Mouse (Mus musculus) C2C12 (cell line): ENCODE data around the gene Mfsd2a. TPM values are rescaled to one million over a fixed set of nuclear protein-coding genes. Genes with fewer than 3 reads are reported as not detected.

Experiments
- H3K27me3 ChIP-seq: one replicate; pipeline ENCODE4 v1.6.1; 2011; ENCODE audit not compliant: control insufficient read depth, insufficient read depth, insufficient read length
- H3K36me3 ChIP-seq: one replicate; pipeline ENCODE4 v1.6.1; 2011; ENCODE audit not compliant: control insufficient read depth, insufficient read depth
- H3K4me3 ChIP-seq: one replicate; pipeline ENCODE4 v1.5.1; 2011; ENCODE audit warnings: mild to moderate bottlenecking, control low read depth; ENCODE audit not compliant: poor library complexity, insufficient read depth, severe bottlenecking
- H3K79me2 ChIP-seq: one replicate; pipeline ENCODE4 v1.6.1; 2011; ENCODE audit not compliant: control insufficient read depth, insufficient read depth
- H3K79me3 ChIP-seq: one replicate; pipeline ENCODE4 v1.6.1; 2011; ENCODE audit warnings: low read depth, control low read depth
- H3ac ChIP-seq: one replicate; pipeline ENCODE3; 2011; ENCODE audit warnings: low read depth; ENCODE audit not compliant: control insufficient read depth, insufficient read length
- CEBPB ChIP-seq: IDR thresholded peaks from one replicate; pipeline ENCODE4 v1.6.1; 2011; ENCODE audit warnings: low read depth, mild to moderate bottlenecking, control low read depth, moderate library complexity
- CTCF ChIP-seq: IDR thresholded peaks from one replicate; pipeline ENCODE4 v1.5.1; 2011; ENCODE audit not compliant: control insufficient read depth, insufficient read depth, insufficient read length
- FOSL1 ChIP-seq: IDR thresholded peaks from one replicate; pipeline ENCODE4 v1.8.0; 2011; ENCODE audit warnings: mild to moderate bottlenecking, low read length; ENCODE audit not compliant: poor library complexity, insufficient read depth, severe bottlenecking
- MAX ChIP-seq: IDR thresholded peaks from one replicate; pipeline ENCODE4 v1.6.1; 2011; ENCODE audit warnings: mild to moderate bottlenecking, control low read depth
- MYOD1 ChIP-seq: IDR thresholded peaks from one replicate; pipeline ENCODE4 v1.6.1; 2011; ENCODE audit warnings: low read depth; ENCODE audit not compliant: control insufficient read depth, insufficient read length
- MYOG ChIP-seq: IDR thresholded peaks from one replicate; pipeline ENCODE4 v1.6.1; 2011; ENCODE audit not compliant: control insufficient read depth, insufficient read length; ENCODE audit errors: extremely low read depth
- USF1 ChIP-seq: IDR thresholded peaks from one replicate; pipeline ENCODE4 v1.6.1; 2011; ENCODE audit warnings: low read depth, mild to moderate bottlenecking, control low read depth, moderate library complexity
- polyA plus RNA-seq: library from polyadenylated mRNA; unstranded; fragments of >200 nt; fragmentation: generic; extraction: Trizol; gene quantifications from one replicate; pipeline ENCODE4 v1.2.1, GENCODE M21; 2012; ENCODE audit warnings: missing spikeins

Mfsd2a gene
- polyA plus RNA-seq, 1 experiment, result 8.9 TPM

- Histone ChIP-seq H3K79me2 (no peaks in the 10 kb centered on the region), H3K4me3 (no peak overlapping the region), H3K36me3 (no peaks in the 10 kb centered on the region), H3ac (no peak overlapping the region), H3K79me3 (no peaks in the 10 kb centered on the region), H3K27me3 (peaks cover 3% of the 10 kb centered on the region)
- TF ChIP-seq MYOD1 (no peak), MYOG (no peak)
Observed at GRCm38 (mm10) chr4:122933857-122934256, 27.1 kb downstream of the Mfsd2a start.

GRCm38 (mm10) chr4:122933051-122933591, 27.9 kb downstream of the Mfsd2a start:
- TF ChIP-seq CEBPB (no peak), MYOD1 (no peak), MAX (no peak), FOSL1 (no peak), USF1 (no peak), MYOG (no peak), CTCF (no peak)
- Histone ChIP-seq H3K79me2 (no peaks in the 10 kb centered on the region), H3K4me3 (no peak overlapping the region), H3K79me3 (no peaks in the 10 kb centered on the region), H3ac (no peak overlapping the region), H3K27me3 (peaks cover 3% of the 10 kb centered on the region), H3K36me3 (no peaks in the 10 kb centered on the region)

GRCm38 (mm10) chr4:122932239-122932978, 28.6 kb downstream of the Mfsd2a start:
- no peak overlapping the region for H3K4me3 ChIP-seq
- H3K79me3 ChIP-seq, result no peaks in the 10 kb centered on the region
- peaks cover 3% of the 10 kb centered on the region for H3K27me3 ChIP-seq
- H3K79me2 ChIP-seq, result no peaks in the 10 kb centered on the region
- H3K36me3 ChIP-seq, result no peaks in the 10 kb centered on the region
- TF ChIP-seq MYOG, result no peak
- TF ChIP-seq FOSL1, result no peak
- TF ChIP-seq MAX, result no peak
- TF ChIP-seq CEBPB, result no peak
- TF ChIP-seq USF1, result no peak
- no peak for TF ChIP-seq CTCF
- no peak overlapping the region for H3ac ChIP-seq

GRCm38 (mm10) chr4:122930939-122931590, 29.9 kb downstream of the Mfsd2a start:
- H3K4me3 ChIP-seq, result no peak overlapping the region
- H3ac ChIP-seq, result no peak overlapping the region
- no peak for TF ChIP-seq CTCF
- no peak for TF ChIP-seq MYOD1
- no peak for TF ChIP-seq USF1
- no peak for TF ChIP-seq CEBPB
- no peak for TF ChIP-seq FOSL1
- no peak for TF ChIP-seq MAX
- TF ChIP-seq MYOG, result no peak
- no peaks in the 10 kb centered on the region for H3K79me3 ChIP-seq
- H3K27me3 ChIP-seq, result peaks cover 3% of the 10 kb centered on the region
- no peaks in the 10 kb centered on the region for H3K79me2 ChIP-seq
- H3K36me3 ChIP-seq, result no peaks in the 10 kb centered on the region

- Histone ChIP-seq H3K79me3 (no peaks in the 10 kb centered on the region), H3K79me2 (no peaks in the 10 kb centered on the region), H3ac (no peak overlapping the region), H3K36me3 (no peaks in the 10 kb centered on the region), H3K27me3 (no peaks in the 10 kb centered on the region), H3K4me3 (no peak overlapping the region)
- TF ChIP-seq CEBPB, result no peak
- no peak for TF ChIP-seq MYOG
Observed at GRCm38 (mm10) chr4:122923392-122924344, 37.3 kb downstream of the Mfsd2a start.
